Mouse (Mus musculus) ovary, postnatal 14 days (tissue): Measurements from ENCODE around the gene Oxsr1.
A peak's percentile ranks its signal among the peaks of the same experiment; 100 is the strongest.
"Not testable (repeated sequence)": the region's sequence is repeated elsewhere in the genome, so short reads cannot be mapped to it uniquely, and the experiment has no call there.

Experiments
- DNase-seq: peaks from one replicate; pipeline ENCODE4 v3.0.0; 2022; ENCODE audit warnings: low spot score

Oxsr1 gene

GRCm38 (mm10) chr9:119268588-119269145 is 53.6 kb downstream of the Oxsr1 start:
- no peak for DNase-seq

- DNase-seq: no peak
Measured at GRCm38 (mm10) chr9:119268120-119268519, 54.1 kb downstream of the Oxsr1 start.

- DNase-seq: not testable (repeated sequence)
Measured at GRCm38 (mm10) chr9:119266121-119266395, 56.2 kb downstream of the Oxsr1 start.

- not testable (repeated sequence) for DNase-seq
Measured at GRCm38 (mm10) chr9:119265373-119266120, 56.7 kb downstream of the Oxsr1 start.

- no peak for DNase-seq
Measured at GRCm38 (mm10) chr9:119263067-119263466, 59.2 kb downstream of the Oxsr1 start.

- no peak for DNase-seq
Measured at GRCm38 (mm10) chr9:119260825-119261224, 61.4 kb downstream of the Oxsr1 start.

- DNase-seq: no peak
Measured at GRCm38 (mm10) chr9:119258785-119259184, 63.4 kb downstream of the Oxsr1 start.

GRCm38 (mm10) chr9:119258128-119258527 is 64.1 kb downstream of the Oxsr1 start:
- no peak for DNase-seq

- DNase-seq: no peak
Measured at GRCm38 (mm10) chr9:119256161-119256560, 66.1 kb downstream of the Oxsr1 start.

- no peak for DNase-seq
Measured at GRCm38 (mm10) chr9:119255096-119255495, 67.1 kb downstream of the Oxsr1 start.

- DNase-seq: no peak
Measured at GRCm38 (mm10) chr9:119254187-119254586, 68.0 kb downstream of the Oxsr1 start.

- DNase-seq: no peak
Measured at GRCm38 (mm10) chr9:119247996-119248395, 74.2 kb downstream of the Oxsr1 start.

GRCm38 (mm10) chr9:119246826-119247225 is 75.4 kb downstream of the Oxsr1 start:
- DNase-seq: peak; percentile 13

GRCm38 (mm10) chr9:119243981-119244380 is 78.2 kb downstream of the Oxsr1 start:
- DNase-seq: no peak

- DNase-seq: no peak
Measured at GRCm38 (mm10) chr9:119241169-119241865, 80.9 kb downstream of the Oxsr1 start.

GRCm38 (mm10) chr9:119240286-119240997 is 81.8 kb downstream of the Oxsr1 start:
- no peak for DNase-seq

- no peak for DNase-seq
Measured at GRCm38 (mm10) chr9:119239274-119239673, 83.0 kb downstream of the Oxsr1 start.

- no peak for DNase-seq
Measured at GRCm38 (mm10) chr9:119238796-119239195, 83.4 kb downstream of the Oxsr1 start.

GRCm38 (mm10) chr9:119231552-119231951 is 90.7 kb downstream of the Oxsr1 start:
- no peak for DNase-seq

- no peak for DNase-seq
Measured at GRCm38 (mm10) chr9:119230829-119231228, 91.4 kb downstream of the Oxsr1 start.

- DNase-seq: no peak
Measured at GRCm38 (mm10) chr9:119220249-119220648, 102.0 kb downstream of the Oxsr1 start.

- DNase-seq: no peak
Measured at GRCm38 (mm10) chr9:119219667-119220066, 102.6 kb downstream of the Oxsr1 start.

GRCm38 (mm10) chr9:119215341-119215740 is 106.9 kb downstream of the Oxsr1 start:
- not testable (repeated sequence) for DNase-seq
